Mouse (Mus musculus): ENCODE measurements around the gene H13. TPM values are rescaled to one million over a fixed set of nuclear protein-coding genes. Genes with fewer than 3 reads are reported as not detected.
A peak's percentile ranks its signal among the peaks of the same experiment; 100 is the strongest.

The H13 gene
- polyA plus RNA-seq, 1 experiment from 2014 or later, result 59.1 TPM

DNA sequence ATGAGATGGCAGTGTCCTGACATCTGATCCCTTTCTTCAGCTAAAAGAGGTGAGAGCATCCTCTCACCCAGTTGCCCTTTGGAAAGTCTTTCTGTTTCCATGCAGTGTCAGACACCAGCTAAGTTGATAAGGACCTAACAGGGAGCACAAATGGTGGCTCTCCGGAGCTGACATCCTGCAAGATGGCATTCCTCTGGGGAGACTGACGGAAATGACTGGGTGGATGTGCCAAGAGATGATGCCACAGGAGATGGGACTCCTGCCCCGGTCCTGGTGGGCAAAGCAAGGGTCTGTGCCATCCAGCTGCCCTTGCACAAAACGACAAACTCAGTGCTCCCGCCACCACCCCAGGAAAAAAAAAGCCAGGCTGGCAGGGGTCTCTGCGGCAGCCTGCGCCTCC lies 37.9 kb downstream of the H13 start:
- peak overlapping the region; percentile 72 for H3K4me2 ChIP-seq
- H3K4me3 ChIP-seq, result peak overlapping the region; percentile 49
- ATAC-seq, result no peak
- peaks cover 54% of the 10 kb centered on the region for H3K36me3 ChIP-seq
- WGBS (ENCODE audit: insufficient replicate concordance), result 44% methylated on average over 7 of the region's 7 CpGs
- H3K9me3 ChIP-seq (replicated peaks), result no peaks in the 10 kb centered on the region
- no peaks in the 10 kb centered on the region for H3K27me3 ChIP-seq (replicated peaks)
- H3K4me1 ChIP-seq, result peaks cover 35% of the 10 kb centered on the region
- peak overlapping the region; percentile 53 for H3K9ac ChIP-seq
- H3K27ac ChIP-seq, result peak overlapping the region; percentile 72

DNA sequence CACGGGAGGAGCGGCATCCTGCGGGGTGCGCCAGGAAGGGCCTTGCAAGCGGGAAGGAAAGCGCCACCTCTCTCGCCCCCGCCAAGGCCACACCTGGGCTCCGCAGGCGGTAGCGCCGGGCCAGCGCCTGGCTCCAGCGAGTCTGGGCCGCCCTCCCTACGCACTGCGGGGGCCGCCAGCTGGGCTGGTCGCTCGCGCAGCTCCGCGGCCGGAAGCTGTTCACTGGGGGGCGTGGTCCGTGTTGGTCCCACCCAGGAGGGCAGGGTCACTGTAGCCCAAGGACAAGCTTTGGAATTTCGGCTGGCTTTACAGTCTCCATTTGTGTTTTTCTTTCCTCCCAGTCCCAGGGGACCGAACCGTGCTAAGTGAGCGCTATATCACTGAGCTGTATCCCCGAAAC lies 38.4 kb downstream of the H13 start:
- H3K9ac ChIP-seq, result peak overlapping the region; percentile 53

DNA sequence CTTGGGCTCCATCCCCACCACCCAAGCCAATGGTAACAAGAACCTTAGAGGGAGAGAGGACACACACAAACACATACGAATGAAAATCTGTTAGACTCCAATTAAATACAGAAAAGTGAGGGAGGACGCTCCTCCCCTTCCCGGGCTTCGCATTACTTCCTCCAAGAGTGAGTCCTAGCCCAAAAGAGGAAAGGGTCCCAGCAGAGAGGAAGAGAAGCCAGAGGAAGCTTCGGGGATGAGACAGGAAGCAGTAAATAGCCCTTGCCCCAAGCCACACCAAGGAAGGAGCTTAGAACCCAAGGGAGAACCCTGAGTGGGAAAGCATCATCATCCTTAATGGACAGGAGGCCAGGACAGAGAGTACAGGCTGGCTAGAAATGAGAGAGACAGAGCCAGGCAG lies 39.8 kb downstream of the H13 start:
- Histone ChIP-seq H3K36me3 (peaks cover 35% of the 10 kb centered on the region), H3K4me2 (no peak overlapping the region), H3K4me1 (peaks cover 38% of the 10 kb centered on the region), H3K9ac (no peak overlapping the region), H3K4me3 (no peak overlapping the region), H3K9me3 (replicated peaks) (no peaks in the 10 kb centered on the region), H3K27me3 (replicated peaks) (no peaks in the 10 kb centered on the region), H3K27ac (no peak overlapping the region)
- no peak for ATAC-seq
- 38% methylated on average over 5 of the region's 5 CpGs for WGBS (ENCODE audit: insufficient replicate concordance)

More for the DNA sequence above, 38.4 kb downstream of the H13 start:
- Histone ChIP-seq H3K27me3 (replicated peaks) (no peaks in the 10 kb centered on the region), H3K27ac (peak overlapping the region; percentile 72), H3K4me2 (peak overlapping the region; percentile 72), H3K4me3 (peak overlapping the region; percentile 49), H3K9me3 (replicated peaks) (no peaks in the 10 kb centered on the region), H3K4me1 (peaks cover 38% of the 10 kb centered on the region), H3K36me3 (peaks cover 50% of the 10 kb centered on the region)
- ATAC-seq, result peak; percentile 77
- 31% methylated on average over 31 of the region's 31 CpGs for WGBS (ENCODE audit: insufficient replicate concordance)

DNA sequence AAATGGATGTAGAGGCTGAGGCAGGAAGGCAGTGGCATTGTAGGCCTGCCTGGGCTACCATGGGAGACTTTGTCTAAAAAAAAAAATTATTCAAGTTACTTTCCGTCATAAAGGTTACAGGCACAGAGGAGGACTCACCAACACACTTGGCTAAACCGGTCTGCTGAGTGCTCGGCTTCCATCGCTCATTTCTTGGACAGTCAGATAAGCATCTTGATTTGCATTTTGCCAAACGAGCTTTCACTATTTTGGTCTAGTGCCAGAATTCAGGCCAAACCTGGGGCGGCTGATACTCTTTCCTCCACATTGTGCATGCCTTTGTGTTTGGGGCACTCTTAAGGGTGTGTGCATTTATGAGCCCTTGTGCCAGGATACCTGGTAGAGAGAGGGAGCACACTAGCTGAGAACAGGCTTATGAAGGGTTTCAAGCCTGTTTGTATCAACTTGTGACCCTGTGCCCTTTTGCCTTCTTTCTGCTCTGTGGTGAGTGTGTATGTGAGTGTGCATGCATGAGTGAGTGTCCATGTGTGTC lies 47.0 kb downstream of the H13 start:
- no peak overlapping the region for H3K4me3 ChIP-seq
- no peaks in the 10 kb centered on the region for H3K9me3 ChIP-seq (replicated peaks)
- H3K4me2 ChIP-seq, result no peak overlapping the region
- no peak overlapping the region for H3K27ac ChIP-seq
- 0 out of 2 replicates have a peak, but pooled peaks cover 4% of the 10 kb centered on the region for H3K4me1 ChIP-seq
- 60% methylated on average over 6 of the region's 6 CpGs for WGBS (ENCODE audit: insufficient replicate concordance)
- H3K9ac ChIP-seq, result no peak overlapping the region
- ATAC-seq, result no peak
- no peaks in the 10 kb centered on the region for H3K27me3 ChIP-seq (replicated peaks)
- no peaks in the 10 kb centered on the region for H3K36me3 ChIP-seq

DNA sequence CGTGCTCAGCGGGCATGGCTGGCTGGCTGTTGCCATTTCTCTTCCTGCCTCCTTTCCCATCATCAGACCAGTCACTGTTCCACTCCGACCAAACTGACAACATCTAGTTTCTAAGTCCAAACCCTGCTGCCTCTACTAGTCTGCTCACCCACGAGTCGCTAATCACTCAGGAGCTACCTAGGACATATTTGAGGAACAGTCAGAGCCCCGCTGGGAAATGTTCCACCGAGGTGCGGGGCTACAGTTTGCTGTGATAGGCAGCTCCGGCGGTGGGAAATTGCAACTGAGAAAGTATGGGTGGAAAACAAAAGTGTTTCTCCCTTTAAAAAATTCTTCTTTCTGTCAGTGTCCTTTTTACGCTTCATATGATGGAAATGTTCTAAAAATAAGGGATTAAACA lies 48.4 kb downstream of the H13 start:
- Histone ChIP-seq H3K4me3 (no peak overlapping the region), H3K4me2 (no peak overlapping the region), H3K4me1 (no peaks in the 10 kb centered on the region), H3K36me3 (no peaks in the 10 kb centered on the region), H3K27me3 (replicated peaks) (peaks cover 10% of the 10 kb centered on the region), H3K27ac (no peak overlapping the region), H3K9ac (no peak overlapping the region), H3K9me3 (replicated peaks) (no peaks in the 10 kb centered on the region)
- ATAC-seq, result no peak
- WGBS (ENCODE audit: insufficient replicate concordance), result 68% methylated on average over 11 of the region's 11 CpGs

DNA sequence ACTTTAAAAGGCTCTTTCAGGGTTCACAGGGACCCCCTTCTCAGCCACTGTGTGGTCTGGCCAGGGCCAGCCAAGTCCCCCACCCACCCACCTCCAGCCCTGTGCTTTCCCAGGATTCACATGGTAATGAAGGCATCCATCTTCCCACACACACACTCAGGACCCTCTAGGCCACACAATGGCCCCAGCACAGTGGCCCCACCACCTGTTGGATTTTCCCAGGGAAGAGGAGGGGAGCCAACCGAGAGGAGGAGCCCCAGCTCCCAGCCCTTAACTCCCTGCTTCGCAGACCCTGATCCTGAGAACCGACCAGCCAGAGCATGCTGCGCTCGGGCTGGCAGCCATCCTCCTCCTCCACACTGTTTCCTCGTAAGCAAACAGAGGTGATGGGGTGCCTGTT lies 48.8 kb downstream of the H13 start:
- no peak for ATAC-seq
- no peaks in the 10 kb centered on the region for H3K9me3 ChIP-seq (replicated peaks)
- H3K27me3 ChIP-seq (replicated peaks), result peaks cover 14% of the 10 kb centered on the region
- H3K27ac ChIP-seq, result no peak overlapping the region
- H3K36me3 ChIP-seq, result no peaks in the 10 kb centered on the region
- H3K9ac ChIP-seq, result no peak overlapping the region
- no peak overlapping the region for H3K4me3 ChIP-seq
- no peak overlapping the region for H3K4me2 ChIP-seq
- no peaks in the 10 kb centered on the region for H3K4me1 ChIP-seq
- 63% methylated on average over 6 of the region's 6 CpGs for WGBS (ENCODE audit: insufficient replicate concordance)

DNA sequence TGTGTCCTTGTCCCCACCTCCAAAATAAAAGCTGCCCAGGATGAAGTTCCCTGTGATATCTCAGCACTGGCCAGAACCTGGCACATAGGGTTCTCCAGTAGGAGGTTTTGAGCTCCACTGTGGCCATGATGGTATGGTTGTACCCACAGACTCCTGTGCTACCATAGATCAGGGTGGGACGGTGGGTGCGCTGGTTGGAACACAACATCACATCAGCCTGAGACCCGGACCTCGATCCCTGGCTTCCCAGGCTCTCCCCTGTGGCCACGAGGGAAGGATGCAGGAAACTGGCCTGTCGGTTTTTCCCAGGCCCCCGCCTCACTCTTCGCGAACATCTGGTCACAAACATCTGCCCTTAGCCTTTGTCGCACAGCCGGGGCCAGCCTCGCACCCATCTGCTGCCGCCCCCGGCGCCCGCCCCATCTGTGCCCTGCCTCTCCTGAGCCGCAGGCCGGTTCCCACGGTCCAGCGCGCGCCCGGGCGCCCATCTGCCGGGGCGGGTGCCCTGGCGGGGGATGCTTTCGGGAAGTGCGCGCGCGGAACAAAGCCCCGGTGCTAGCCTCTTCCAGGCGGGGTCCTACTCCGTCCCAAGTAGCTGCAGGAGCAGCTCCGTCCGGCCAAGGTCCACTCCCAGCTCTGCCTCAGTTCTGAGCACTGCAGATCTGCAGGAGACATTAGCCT lies 54.5 kb downstream of the H13 start:
- H3K36me3 ChIP-seq, result no peaks in the 10 kb centered on the region
- peak overlapping the region; percentile 37 for H3K4me3 ChIP-seq
- H3K9me3 ChIP-seq (replicated peaks), result no peaks in the 10 kb centered on the region
- peaks cover 47% of the 10 kb centered on the region for H3K27me3 ChIP-seq (replicated peaks)
- H3K9ac ChIP-seq, result peak overlapping the region; percentile 54
- ATAC-seq, result no peak
- H3K4me1 ChIP-seq, result peaks cover 29% of the 10 kb centered on the region
- no peak overlapping the region for H3K27ac ChIP-seq
- WGBS (ENCODE audit: insufficient replicate concordance), result 8% methylated on average over 37 of the region's 37 CpGs
- peak overlapping the region; percentile 61 for H3K4me2 ChIP-seq

DNA sequence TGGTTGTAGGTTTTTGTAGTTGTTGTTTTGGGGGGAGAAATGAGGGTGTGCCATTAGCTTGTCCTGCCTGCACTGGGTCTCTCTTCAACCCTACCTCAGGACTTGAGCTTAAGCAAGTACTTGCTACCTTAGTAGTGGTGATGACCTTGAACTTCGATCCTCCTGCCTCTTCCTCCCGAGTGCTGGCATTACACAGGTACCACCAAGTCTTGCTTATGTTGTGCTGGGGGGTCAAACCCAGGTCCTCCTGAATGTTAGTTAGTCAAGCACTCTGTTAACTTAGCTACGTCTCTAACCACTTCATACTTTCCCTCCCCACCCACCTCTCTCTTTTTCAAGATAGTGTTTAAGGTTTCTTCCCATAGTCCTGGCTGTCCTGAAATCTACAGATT lies 55.1 kb downstream of the H13 start:
- ATAC-seq, result no peak
- peak overlapping the region; percentile 61 for H3K4me2 ChIP-seq
- WGBS (ENCODE audit: insufficient replicate concordance), result 50% methylated on average over 3 of the region's 3 CpGs
- H3K27me3 ChIP-seq (replicated peaks), result peaks cover 47% of the 10 kb centered on the region
- no peak overlapping the region for H3K27ac ChIP-seq
- no peaks in the 10 kb centered on the region for H3K9me3 ChIP-seq (replicated peaks)
- no peak overlapping the region for H3K9ac ChIP-seq
- H3K4me1 ChIP-seq, result peaks cover 34% of the 10 kb centered on the region
- no peaks in the 10 kb centered on the region for H3K36me3 ChIP-seq
- peak overlapping the region; percentile 37 for H3K4me3 ChIP-seq

DNA sequence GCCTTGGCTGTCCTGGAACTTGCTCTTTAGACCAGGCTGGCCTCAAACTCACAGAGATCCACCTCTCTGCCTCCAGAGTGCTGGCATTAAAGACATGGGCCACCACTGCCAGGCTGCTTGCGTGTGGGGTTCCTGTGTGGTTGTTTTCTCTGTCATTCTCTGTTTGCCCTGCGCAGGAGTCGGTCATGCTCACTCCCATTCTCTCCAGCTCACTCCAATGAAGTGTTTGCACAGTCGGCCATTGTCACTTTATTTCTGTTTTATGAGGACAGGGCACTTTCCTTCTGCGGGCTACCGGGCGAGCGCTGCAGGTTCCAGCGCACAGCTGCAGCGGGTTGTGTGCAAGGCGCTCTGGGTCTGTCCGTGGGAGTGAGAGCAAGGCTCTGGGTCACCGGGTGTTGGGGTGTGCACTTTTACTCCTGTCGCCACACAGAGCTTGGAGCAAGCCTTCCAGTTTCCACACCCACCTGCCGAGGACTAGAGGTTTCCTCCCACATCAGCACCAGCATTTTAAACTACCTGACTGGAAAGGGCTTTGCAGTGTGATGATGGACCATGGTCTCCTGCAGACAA lies 56.0 kb downstream of the H13 start:
- WGBS (ENCODE audit: insufficient replicate concordance), result 69% methylated on average over 15 of the region's 15 CpGs
- H3K4me2 ChIP-seq, result no peak overlapping the region
- peaks cover 47% of the 10 kb centered on the region for H3K27me3 ChIP-seq (replicated peaks)
- no peak overlapping the region for H3K4me3 ChIP-seq
- H3K9ac ChIP-seq, result no peak overlapping the region
- no peak for ATAC-seq
- no peak overlapping the region for H3K27ac ChIP-seq
- no peaks in the 10 kb centered on the region for H3K9me3 ChIP-seq (replicated peaks)
- H3K4me1 ChIP-seq, result peaks cover 43% of the 10 kb centered on the region
- H3K36me3 ChIP-seq, result no peaks in the 10 kb centered on the region

DNA sequence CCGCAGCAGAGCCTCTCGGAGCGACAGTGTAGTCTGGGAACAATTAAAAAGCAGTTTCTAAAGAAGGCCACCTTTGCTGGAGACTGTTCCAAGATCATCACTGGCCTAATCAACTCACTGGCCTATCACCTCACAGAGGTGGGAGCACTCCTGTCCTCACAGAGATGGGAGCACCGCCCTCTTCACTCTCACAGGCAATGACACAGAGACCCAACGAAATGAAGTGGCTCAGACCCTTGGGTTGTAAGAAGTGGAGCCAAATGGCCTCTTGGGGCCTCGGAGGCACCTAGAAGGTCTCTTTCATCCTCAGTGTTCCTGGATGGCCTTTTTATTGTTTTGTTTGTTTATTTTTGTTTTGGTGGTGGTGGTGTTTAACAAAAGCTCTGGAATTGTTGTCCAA lies 57.0 kb downstream of the H13 start:
- Histone ChIP-seq H3K9ac (no peak overlapping the region), H3K9me3 (replicated peaks) (no peaks in the 10 kb centered on the region), H3K27ac (no peak overlapping the region), H3K36me3 (no peaks in the 10 kb centered on the region), H3K27me3 (replicated peaks) (peaks cover 47% of the 10 kb centered on the region), H3K4me3 (no peak overlapping the region), H3K4me1 (peaks cover 45% of the 10 kb centered on the region), H3K4me2 (no peak overlapping the region)
- no peak for ATAC-seq
- 73% methylated on average over 6 of the region's 6 CpGs for WGBS (ENCODE audit: insufficient replicate concordance)

DNA sequence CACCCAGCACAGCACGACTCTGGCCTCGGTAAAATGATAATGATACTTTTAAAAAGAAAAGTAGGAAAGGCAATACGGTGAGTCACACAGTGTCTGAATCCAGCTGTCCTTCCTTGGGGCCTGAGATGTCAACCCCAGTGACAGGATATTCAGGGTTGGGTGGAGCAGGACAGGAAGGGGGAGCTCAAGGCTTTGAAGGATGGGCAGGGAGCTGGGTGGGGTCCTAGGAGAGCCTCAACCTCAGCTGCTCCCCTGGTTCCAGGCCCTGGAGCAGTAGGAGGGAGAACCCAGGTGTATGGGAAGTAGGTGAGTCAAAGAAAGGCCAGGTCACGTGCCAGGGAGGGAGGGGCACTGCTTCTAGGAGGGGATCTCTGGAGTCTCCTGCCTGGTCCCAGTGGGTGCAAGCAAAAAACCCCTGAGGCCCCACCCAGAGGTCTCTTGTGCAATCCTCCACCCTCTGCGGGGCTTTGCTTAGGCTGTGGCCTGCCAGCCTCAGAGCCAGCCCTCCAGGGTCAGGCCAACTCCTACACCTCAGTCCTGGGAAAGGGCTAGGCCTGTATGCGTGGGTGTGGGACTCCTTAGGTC lies 57.6 kb downstream of the H13 start:
- Histone ChIP-seq H3K9ac (no peak overlapping the region), H3K27ac (peak overlapping the region; percentile 3; the same call in 1 of the 2 replicates), H3K36me3 (no peaks in the 10 kb centered on the region), H3K9me3 (replicated peaks) (no peaks in the 10 kb centered on the region), H3K27me3 (replicated peaks) (peaks cover 46% of the 10 kb centered on the region), H3K4me2 (no peak overlapping the region), H3K4me3 (no peak overlapping the region), H3K4me1 (peaks cover 45% of the 10 kb centered on the region)
- 30% methylated on average over 6 of the region's 6 CpGs for WGBS (ENCODE audit: insufficient replicate concordance)
- ATAC-seq, result no peak

DNA sequence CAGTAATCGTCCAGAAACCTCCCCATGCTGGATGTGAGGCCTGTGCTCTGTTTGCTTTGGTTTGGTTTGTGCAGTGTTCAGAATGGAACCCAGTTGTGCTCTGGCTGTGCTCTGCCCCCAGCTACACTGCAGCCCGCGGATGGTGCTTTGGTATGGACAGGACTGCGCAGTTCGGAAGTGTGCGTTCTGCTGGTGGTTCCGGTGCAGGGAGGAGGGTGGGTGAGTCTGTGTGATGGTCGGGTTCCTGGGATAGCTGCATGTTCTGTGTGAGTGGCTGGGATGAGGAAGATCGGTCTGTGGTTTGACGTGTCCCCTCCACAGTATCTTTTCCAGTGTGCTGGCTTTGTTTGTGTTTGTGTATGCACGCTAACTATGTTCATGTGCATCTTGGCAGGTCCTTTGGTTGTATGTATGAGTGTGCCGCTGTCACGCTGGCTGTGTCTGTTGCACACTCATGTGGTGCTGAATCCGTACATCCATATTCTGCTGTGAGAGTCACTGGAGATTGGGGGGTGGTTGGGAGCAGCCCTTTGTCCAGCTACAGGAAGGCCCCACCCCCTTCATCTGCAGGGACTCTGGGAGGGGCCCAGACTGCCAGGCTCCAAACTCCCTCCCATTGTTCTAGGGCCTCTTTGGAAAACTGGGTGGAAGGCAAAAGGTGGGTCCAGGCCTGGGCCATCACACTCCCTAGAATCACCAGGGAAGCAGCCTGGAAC lies 58.7 kb downstream of the H13 start:
- H3K4me3 ChIP-seq, result no peak overlapping the region
- H3K36me3 ChIP-seq, result no peaks in the 10 kb centered on the region
- no peaks in the 10 kb centered on the region for H3K9me3 ChIP-seq (replicated peaks)
- peak overlapping the region; percentile 42 for H3K27ac ChIP-seq
- H3K4me1 ChIP-seq, result peaks cover 45% of the 10 kb centered on the region
- ATAC-seq, result peak; percentile 28
- WGBS (ENCODE audit: insufficient replicate concordance), result 78% methylated on average over 14 of the region's 14 CpGs
- H3K27me3 ChIP-seq (replicated peaks), result peaks cover 34% of the 10 kb centered on the region
- H3K9ac ChIP-seq, result no peak overlapping the region
- H3K4me2 ChIP-seq, result no peak overlapping the region
